Mouse (Mus musculus) kidney, adult 2 months (tissue): ENCODE measurements around the gene Fyco1. TPM values are rescaled to one million over a fixed set of nuclear protein-coding genes. Genes with fewer than 3 reads are reported as not detected.

Experiments used
- DNase-seq: peaks from one replicate; pipeline ENCODE4 v3.0.0; 2021
- H3K27ac ChIP-seq: fragments of 200-500 bp; 2 replicates; pipeline ENCODE4 v1.5.1; 2012; ENCODE audit warnings: low read depth, low read length, control low read depth, inconsistent platforms; ENCODE audit not compliant: insufficient read depth
- H3K27me3 ChIP-seq: fragments of 200-500 bp; replicated peaks from 2 replicates; pipeline ENCODE4 v1.6.1; 2012; ENCODE audit warnings: mild to moderate bottlenecking, moderate library complexity, low read length, inconsistent platforms; ENCODE audit not compliant: control insufficient read depth, insufficient read depth
- H3K36me3 ChIP-seq: fragments of 200-500 bp; 2 replicates; pipeline ENCODE4 v1.6.1; 2012; ENCODE audit warnings: mild to moderate bottlenecking, moderate library complexity, low read length, inconsistent platforms; ENCODE audit not compliant: control insufficient read depth, insufficient read depth
- H3K4me1 ChIP-seq: fragments of 200-500 bp; 2 replicates; pipeline ENCODE4 v1.6.1; 2011; ENCODE audit warnings: low read length; ENCODE audit not compliant: control insufficient read depth, insufficient read depth
- H3K4me3 ChIP-seq: fragments of 200-500 bp; 2 replicates; pipeline ENCODE4 v1.5.1; 2011; ENCODE audit warnings: mild to moderate bottlenecking, low read depth, low read length, control low read depth; ENCODE audit not compliant: insufficient read depth
- CTCF ChIP-seq: fragments of 200-500 bp; conservative IDR thresholded peaks from 2 replicates; pipeline ENCODE4 v1.5.1; 2011; ENCODE audit warnings: low read depth, mild to moderate bottlenecking, control low read depth, low read length, moderate library complexity, mixed read lengths; ENCODE audit not compliant: insufficient read depth, insufficient read length
- POLR2A ChIP-seq: fragments of 200-500 bp; IDR thresholded peaks from one replicate; pipeline ENCODE4 v1.6.1; 2011; ENCODE audit warnings: low read depth, low read length, control low read depth
- WGBS: fragments of 180-500 bp; shearing (Covaris S2); methylation state at CpG from one replicate; pipeline ENCODE4 v1.1.7; 2018; 5-methylcytosine and 5-hydroxymethylcytosine counted together
- polyA plus RNA-seq: library from polyadenylated mRNA; depleted of rRNA; stranded (reverse); fragments of >200 nt; gene quantifications from 2 replicates; pipeline ENCODE4 v1.2.3, GENCODE M21; 2012

Fyco1 gene
- polyA plus RNA-seq, 1 experiment: 9.9 TPM

DNA sequence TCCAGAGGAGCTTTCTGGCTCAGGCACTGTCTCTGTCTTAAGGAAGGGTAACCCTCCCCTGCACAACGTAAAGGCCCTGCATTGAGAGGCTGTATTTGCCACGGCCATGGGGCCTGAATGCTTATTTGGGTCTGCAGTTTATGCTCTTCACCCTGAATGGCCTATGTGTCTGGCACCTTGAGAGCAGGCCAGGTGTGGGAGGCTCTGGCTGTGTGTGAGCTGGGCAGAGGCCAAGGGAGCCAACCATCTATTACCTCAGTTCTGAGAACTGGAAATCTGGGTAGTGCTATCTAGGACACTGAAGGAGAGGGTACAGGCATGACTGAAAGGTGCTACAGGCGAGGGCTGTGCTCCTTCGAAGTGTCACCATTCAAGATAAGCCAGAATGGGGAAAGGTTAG lies 36.9 kb downstream of the Fyco1 start:
- H3K36me3 ChIP-seq: peaks cover 8% of the 10 kb centered on the region
- no peak overlapping the region for H3K4me3 ChIP-seq
- TF ChIP-seq CTCF (no peak), POLR2A (no peak)
- no peak for DNase-seq
- no peaks in the 10 kb centered on the region for H3K27me3 ChIP-seq
- H3K4me1 ChIP-seq: no peaks in the 10 kb centered on the region
- 94% methylated on average over 4 of the region's 4 CpGs for WGBS
- H3K27ac ChIP-seq: no peak overlapping the region

DNA sequence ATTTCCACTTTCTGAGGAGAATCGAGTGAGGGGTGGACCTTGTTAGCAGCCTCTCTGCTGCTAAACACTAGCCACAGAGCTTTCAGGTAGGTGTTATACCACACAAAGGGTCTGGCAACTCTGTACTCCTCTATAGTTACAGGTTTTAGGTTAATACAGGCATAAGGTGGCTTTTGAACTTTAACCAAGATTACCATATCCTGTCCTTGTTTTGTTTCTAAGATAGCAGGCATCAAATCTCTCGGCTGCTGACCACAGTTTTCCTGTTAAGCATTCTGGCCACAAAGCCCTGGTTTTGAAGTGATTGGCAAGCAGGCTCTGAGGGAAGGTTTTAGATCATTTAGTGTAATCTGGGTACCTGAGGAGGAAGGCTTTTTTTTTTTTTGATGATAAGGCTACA lies 37.4 kb downstream of the Fyco1 start:
- Histone ChIP-seq H3K4me3 (no peak overlapping the region), H3K27me3 (no peaks in the 10 kb centered on the region), H3K27ac (no peak overlapping the region), H3K36me3 (peaks cover 8% of the 10 kb centered on the region), H3K4me1 (no peaks in the 10 kb centered on the region)
- TF ChIP-seq POLR2A: no peak
- TF ChIP-seq CTCF: no peak
- 67% methylated on average over 2 of the region's 2 CpGs for WGBS
- no peak for DNase-seq

DNA sequence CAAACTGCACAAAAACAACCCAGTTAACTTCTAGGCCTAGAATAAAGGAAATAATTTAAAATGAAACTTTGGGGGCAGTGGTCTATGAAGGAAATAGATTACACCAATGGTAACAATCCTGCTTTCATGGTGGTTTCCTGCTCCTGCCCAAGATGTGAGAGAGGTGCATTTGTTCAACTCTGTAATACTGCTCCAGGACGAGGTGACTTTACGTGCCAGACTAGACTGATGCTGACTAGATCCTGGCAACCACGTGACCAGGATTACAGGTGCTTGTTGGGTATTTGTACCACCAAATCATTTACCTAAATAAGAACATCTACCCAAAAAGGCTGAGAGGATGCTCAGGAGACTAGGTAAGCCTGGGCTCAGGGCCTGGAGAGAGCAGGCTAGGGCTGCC lies 39.9 kb downstream of the Fyco1 start:
- 91% methylated on average over 3 of the region's 3 CpGs for WGBS
- no peak for TF ChIP-seq POLR2A
- no peak for TF ChIP-seq CTCF
- Histone ChIP-seq H3K36me3 (peaks cover 6% of the 10 kb centered on the region; the same call in 1 of the 2 replicates), H3K4me3 (no peak overlapping the region), H3K4me1 (no peaks in the 10 kb centered on the region), H3K27ac (no peak overlapping the region), H3K27me3 (no peaks in the 10 kb centered on the region)
- no peak for DNase-seq

DNA sequence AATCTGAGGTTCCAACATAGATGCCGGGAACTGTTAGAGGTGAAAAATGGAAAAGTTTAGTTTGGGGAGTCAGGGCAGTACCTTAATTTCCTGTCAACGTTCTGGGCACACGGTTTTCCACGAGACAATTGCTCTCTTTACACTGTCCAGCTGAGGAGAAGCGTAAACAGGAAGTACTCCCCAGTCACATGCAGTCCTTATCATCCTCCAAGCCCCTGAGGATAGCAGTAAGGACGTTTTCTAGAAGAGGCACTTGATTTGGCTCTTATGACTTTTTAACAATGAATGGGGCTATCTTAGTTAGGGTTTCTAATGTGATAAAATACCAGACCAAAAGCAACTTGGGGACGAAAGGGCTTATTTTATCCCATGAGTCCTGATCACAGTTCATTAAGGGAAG lies 43.1 kb downstream of the Fyco1 start:
- H3K27ac ChIP-seq: no peak overlapping the region
- peak; percentile 7 for DNase-seq
- TF ChIP-seq CTCF (no peak), POLR2A (no peak)
- no peaks in the 10 kb centered on the region for H3K27me3 ChIP-seq
- 69% methylated on average over 7 of the region's 7 CpGs for WGBS
- peaks cover 6% of the 10 kb centered on the region; the same call in 1 of the 2 replicates for H3K36me3 ChIP-seq
- H3K4me1 ChIP-seq: no peaks in the 10 kb centered on the region
- H3K4me3 ChIP-seq: no peak overlapping the region

DNA sequence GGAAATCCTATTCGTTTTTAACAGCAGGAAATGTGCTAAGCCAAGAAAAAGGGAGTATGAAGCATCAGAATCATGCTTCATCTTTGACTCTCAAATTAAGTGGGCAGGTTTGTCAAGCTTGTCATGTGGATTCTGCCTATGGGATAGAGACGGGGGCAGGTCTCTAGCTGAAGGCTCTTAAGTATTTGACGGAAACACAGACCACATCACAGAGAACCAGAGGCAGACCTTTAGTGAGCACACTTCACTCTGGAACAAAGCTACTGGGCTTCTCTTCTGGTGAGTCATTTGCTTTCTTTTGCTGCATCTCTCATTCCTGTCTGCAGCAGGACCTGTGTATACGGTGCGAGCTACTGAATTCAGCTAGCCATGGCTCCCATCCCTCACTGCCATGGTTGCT lies 45.4 kb downstream of the Fyco1 start, which contains the start of gene Cxcr6:
Gene Cxcr6 (plus strand): TSS at position 209 of the 400 bp plus-strand sequence.
- H3K27me3 ChIP-seq: no peaks in the 10 kb centered on the region
- TF ChIP-seq CTCF: no peak
- no peak for TF ChIP-seq POLR2A
- H3K36me3 ChIP-seq: peaks cover 8% of the 10 kb centered on the region
- H3K27ac ChIP-seq: no peak within 1 kb of the TSS
- H3K4me1 ChIP-seq: no peaks in the 10 kb centered on the region
- H3K4me3 ChIP-seq: no peak within 1 kb of the TSS
- WGBS: 93% methylated on average over 5 of the region's 5 CpGs
- no peak for DNase-seq

DNA sequence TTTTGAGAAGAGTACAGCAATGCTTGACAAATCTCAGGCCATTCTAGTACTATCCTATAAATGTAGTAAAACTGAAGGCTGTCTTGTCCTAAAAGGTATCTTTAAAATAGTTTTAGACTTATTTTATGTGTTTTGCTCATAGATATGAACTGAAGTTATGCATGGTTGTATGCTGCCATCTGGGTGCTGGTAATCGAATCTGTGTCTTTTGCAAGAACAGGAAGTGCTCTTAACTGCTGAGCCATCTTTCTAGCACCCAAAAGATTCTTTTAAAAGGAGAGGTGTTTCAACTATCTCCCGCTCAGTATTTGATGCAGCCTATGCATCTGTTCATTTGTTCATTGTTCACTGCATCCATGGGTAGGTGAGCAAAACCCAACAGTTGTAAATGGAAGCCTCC lies 46.5 kb downstream of the Fyco1 start:
- WGBS: 91% methylated on average over 2 of the region's 2 CpGs
- H3K4me3 ChIP-seq: no peak overlapping the region
- no peak for TF ChIP-seq CTCF
- TF ChIP-seq POLR2A: no peak
- H3K27me3 ChIP-seq: no peaks in the 10 kb centered on the region
- no peaks in the 10 kb centered on the region for H3K4me1 ChIP-seq
- no peak overlapping the region for H3K27ac ChIP-seq
- H3K36me3 ChIP-seq: peaks cover 5% of the 10 kb centered on the region
- no peak for DNase-seq

DNA sequence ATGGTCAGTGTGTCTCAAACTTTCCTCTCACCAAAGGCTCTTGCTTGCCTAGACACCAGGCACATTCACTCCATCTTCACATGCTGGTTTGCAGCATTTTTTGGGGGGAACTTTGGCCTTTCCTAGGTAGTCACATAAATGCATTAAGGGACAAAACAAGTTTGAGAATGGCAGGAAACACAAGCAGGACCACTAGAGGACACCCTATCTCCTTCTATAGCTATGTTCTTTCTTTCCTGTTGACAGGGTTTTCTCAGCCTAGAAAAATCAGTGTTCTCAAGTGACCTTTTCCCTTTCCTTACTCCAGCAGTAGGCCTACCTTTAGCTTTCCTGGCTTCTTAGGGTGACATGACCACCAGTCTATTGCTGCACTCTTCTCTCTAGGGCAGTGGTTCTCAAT lies 48.8 kb downstream of the Fyco1 start:
- no peak overlapping the region for H3K4me3 ChIP-seq
- H3K27me3 ChIP-seq: no peaks in the 10 kb centered on the region
- no peaks in the 10 kb centered on the region for H3K4me1 ChIP-seq
- TF ChIP-seq CTCF (no peak), POLR2A (no peak)
- H3K27ac ChIP-seq: no peak overlapping the region
- no peak for DNase-seq
- peaks cover 8% of the 10 kb centered on the region for H3K36me3 ChIP-seq

DNA sequence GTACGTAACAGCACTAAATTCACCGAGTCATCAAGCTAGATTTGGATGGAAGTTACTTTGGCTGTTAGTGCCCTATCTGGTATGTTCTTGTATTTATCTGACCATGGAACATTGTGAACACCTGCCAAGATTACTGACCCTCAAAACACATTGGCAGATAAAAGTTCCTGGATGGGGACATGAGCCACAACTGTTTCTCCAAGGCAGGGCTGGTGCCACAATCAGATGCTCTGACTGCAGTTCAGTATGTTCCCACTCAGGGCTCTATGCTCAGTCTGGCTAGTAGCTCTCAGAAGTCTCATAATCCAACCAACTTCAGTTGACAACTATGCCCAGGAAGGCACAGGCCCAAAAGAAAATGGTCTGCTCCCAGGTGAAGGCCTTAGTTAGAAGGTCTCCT lies 49.3 kb downstream of the Fyco1 start:
- TF ChIP-seq POLR2A (no peak), CTCF (no peak)
- H3K4me3 ChIP-seq: no peak overlapping the region
- WGBS: 91% methylated on average over 2 of the region's 2 CpGs
- H3K27me3 ChIP-seq: no peaks in the 10 kb centered on the region
- no peaks in the 10 kb centered on the region for H3K4me1 ChIP-seq
- no peak for DNase-seq
- H3K36me3 ChIP-seq: peaks cover 8% of the 10 kb centered on the region
- H3K27ac ChIP-seq: no peak overlapping the region
